Mouse (Mus musculus): ENCODE measurements around the gene Akip1.

Gene Akip1

DNA sequence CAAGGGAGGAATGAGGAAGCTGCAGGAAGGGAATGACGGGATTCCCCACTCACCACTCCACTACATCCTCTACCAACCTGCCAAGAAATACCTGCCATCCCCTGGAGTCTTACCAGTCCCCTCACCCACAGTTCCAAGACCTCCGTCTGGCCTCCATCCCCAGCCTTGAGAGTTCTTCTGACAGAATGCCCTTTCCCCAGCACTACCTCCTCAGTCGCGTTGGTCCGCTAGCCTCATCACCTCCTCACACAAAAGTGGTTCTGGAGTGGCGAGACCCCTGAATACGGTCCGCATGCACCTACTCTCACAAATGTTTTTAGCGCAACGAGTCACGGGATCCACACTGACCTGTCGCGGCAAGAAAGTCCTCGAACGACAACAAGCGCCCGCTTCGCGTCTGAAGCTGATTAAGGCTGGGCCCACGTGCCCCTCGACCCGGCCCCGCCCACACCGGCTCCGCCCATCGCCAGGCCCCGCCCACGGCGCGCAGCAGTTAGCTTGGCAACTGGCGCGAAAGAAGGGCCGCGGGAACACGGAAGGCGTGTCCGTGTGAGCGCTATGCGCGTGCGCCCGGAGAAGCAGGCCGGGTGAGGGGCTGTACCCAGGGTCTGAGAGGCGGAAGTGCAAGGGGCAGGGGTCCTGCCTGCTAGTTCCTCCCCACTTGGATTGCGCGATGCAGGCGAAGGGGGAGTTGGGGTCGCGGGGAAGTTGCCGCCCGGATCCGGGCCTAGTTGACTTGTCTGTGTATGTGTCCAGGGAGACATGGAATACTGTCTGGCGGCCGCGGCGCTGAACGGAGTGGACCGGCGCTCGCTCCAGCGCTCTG, at the start of gene Akip1, which contains the start of gene St5:
Gene Akip1, plus strand, starts transcription at position 501 of the 826 bp plus-strand sequence.
Gene St5, minus strand, starts transcription at position 416 of the 826 bp plus-strand sequence.
- CTCF ChIA-PET = no interaction called here

DNA sequence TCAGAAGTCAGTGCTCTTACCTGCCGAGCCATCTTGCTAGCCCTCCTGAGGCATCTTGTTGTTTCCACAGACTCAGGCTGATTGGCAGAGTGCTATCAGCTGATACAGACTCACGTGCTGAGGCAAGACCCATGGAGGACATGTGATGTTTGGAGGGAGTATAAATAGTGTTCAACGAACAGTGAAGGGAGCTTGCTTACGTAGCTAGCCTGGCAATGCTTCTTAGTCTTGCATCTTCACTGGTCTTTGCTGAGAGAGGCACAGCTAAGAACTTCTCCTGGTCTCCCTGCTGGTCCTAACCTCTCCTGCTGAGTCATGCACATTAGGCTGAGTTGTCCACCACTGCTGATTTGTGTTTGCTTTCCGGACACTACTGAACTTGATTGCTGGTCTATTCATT, 48.6 kb upstream of the Akip1 start:
- CTCF ChIA-PET = no interaction called here

DNA sequence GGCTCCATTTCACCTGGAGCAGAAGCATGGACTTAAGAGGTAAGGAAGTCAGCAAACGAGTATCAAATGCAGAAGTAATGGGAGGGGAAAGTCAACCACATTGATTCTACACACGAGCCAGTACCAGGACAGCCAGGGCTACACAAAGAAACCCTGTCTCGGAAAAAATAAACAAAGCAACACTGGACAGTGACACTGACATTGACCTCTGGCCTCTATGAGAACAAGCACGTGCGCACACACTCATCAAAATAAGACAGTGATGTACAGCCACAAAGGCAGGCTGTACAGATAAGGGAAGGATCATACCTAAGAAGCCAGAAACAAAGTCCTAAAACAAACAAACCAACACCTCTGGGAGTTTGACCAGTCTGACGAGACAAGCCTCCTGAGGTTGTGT, 45.6 kb upstream of the Akip1 start:
- CTCF ChIA-PET = no interaction called here

DNA sequence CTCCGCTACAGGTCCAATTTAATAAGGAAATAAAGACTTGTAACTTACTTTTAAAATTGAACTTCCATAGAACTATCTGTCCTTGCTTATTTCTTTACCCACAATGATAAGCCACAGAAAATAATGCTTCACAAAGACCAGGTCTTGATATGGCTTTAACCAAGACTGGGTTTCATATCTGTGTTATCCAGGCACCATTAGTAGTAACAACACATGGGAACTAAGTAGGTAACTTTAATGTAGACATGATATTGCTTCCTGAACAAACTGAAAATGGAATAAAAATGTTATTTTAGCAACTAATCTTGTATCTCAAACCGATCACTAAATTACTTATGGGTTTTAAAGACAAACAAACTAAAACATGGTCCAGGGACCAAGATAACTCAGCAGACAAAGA, 44.2 kb upstream of the Akip1 start:
- CTCF ChIA-PET = no interaction called here

DNA sequence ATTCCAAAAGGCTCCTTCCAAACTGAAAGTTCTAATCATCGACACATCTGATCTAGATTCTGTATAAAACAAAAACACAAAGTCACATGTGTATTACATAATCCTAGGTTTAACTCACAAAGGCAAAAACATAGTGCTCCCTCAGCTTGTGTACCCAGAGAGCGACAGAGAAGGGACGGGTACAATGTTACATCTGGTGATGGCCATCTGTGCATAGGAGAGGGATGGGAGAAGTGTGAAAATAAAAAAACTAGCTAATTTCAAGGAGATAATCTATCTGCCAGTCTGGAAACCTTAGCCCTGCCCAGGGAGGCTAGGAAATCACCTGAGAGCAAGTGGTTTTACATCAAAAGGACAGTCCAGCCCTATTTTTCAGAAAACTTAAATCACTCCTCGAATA, 40.9 kb upstream of the Akip1 start:
- CTCF ChIA-PET = no interaction called here

DNA sequence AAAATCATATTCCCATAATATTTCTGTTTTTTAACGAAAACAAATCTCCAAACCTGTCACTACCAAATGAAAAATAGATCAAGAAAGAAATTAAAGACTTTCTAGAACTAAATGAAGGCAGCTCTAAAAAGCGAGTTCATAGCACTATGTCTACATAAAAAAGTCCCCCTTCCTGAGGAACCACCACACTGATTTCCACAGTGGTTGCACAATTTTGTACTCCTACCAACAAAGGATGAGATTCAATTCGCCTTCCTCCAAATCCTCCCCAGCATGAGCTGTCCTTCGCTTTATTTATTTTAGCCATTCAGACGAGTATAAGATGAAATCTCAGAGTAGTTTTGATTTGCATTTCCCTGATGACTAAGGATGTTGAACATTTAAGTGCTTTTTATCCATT, 36.8 kb upstream of the Akip1 start:
- CTCF ChIA-PET = no interaction called here

DNA sequence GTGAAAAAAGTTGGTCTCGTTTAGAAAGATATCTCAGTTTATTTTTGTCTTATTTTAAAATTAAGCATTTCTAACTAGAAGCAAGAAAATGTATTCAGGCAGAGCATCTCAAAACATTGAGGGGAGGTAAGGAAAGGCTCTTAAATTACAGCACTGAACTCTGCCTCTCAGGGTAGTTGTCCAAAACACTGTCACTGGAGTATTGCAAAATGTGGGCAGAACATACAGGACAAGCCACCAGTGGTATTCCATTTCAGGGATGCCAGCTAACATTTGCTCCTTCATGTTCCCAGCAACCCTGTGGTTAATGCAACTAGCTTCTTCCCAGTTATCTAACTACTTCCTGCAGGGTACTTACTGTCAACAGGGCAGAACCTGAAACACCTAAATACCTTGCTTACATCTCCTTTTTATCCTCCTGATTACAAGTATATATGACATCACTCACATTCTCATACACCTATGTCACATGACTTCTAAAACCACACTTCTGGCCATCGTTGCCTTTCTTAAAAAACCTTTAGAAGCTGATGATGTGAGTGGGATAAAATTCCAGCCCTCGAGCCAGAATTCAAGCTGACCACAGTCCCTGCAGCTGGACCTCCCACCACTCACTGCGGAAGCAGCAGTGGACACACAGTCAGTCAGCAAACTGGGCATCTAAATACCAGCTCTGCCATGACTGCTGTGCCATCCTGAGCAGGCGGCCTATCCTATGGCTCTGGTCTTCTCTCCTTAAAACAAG, 33.9 kb upstream of the Akip1 start:
- CTCF ChIA-PET = interaction anchor here (0.6 kb wide), 1 partner anchor 11 kb away, joined by 6 read pairs; no protein-coding TSS in a partner anchor

DNA sequence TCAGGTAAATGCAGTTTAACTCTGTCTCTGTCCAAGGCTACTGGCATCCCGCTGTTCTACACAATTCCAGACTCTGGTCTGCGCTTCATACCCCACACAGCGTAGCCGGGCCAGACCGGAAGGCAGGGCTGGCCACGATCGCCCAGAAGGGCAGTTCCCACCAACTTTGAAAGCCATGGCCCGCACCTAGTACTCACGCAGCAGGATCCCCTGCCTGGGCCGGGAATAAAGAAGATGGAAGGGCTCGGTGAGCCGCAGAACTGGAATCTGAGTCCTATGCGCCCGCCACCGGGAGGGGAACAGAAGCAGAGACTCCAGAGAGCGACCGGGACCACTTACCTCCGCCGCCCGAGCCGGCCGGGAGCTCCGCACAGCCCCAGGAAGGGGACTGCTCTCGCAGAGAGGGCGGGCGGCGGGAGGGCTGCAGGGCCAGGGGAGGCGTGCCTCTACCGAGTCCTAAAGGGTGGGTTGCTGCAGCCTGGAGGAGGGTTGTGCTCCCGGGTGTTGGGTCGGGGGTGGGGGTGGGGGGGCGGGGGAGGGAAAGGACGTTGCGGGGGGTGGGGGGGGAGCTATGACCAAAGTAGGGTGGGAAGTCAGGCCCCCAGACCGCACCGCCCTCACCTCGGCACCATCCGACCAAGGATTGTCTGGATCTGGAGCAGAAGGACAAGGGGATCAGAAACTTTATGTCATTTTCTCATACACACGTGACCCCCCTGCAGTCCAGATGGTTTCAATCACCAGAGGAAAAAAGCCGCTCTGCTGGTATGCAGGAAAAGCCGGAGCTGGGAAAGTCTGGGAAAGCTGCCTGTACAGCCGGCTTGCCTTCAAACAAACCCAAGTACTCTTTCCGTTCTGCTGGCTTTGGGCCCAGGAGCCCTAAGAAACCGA, 31.7 kb upstream of the Akip1 start:
- CTCF ChIA-PET = no interaction called here

DNA sequence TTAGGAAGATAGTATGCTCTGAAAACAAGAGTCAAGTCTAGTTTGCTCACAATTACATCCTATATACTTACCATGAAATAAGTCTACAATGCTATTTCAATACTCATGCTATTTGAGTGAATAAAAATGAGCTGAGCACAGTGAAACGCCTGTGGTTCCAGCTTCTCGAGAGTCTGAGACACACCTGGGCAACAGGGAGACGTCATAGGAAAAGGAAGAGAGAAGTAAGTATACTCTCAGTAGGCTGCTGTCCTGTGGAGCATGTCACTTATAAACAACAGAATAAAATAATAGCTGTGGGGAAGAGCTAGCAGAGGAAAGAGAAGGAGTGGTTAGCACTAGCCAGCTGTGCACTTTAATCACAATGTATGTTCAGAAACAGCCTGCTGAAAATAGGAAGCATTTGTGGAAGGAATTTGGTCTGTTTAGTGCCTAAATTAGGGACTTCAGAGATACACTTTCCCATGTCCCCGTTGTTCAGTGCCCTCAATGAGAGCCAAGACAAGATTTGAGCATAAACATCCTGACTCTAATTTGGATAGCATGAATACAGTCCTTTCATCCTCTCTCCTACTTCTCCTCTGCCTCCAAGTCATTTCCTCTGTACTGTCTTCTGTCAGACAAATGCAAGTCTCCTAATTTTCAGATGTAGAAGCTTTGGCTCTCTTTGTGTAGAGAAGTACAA, 28.4 kb upstream of the Akip1 start:
- CTCF ChIA-PET = no interaction called here

DNA sequence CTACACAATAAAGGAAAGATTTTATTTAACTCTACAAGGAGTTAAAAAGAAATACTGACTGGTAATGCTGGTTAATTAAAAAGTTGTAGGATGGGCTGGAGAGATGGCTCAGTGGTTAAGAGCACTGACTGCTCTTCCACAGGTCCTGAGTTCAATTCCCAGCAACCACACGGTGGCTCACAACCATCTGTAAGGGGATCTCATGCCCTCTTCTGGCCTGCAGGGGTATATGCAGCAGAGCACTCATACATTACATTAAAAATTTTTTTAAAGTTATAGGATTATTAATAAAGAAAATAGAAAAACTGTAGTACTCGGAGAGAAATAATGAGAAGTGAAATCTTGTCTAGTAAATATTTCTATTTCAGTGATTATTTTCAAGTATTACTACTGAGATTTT, 23.2 kb upstream of the Akip1 start:
- CTCF ChIA-PET = no interaction called here

DNA sequence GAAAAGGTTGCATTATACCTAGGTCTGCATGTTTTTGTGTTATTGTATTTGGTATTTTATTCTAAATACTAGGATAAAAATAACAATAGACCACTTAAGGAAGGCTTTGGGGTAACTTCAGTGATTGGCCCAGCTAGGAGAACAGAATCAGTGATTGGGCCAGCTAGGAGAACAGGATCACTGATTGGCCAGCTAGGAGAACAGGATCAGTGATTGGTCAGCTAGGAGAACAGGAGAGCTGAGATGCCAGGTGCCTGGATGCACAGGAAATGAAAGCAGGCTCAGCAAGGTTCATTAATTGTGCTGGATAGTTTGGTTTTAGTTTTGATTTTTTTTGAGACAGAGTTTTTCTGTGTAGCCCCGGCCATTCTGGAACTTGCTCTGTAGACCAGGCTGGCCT, 22.6 kb upstream of the Akip1 start:
- CTCF ChIA-PET = interaction anchor here (0.6 kb wide), 2 partner anchors 11 to 1002 kb away, joined by 6 read pairs; no protein-coding TSS in a partner anchor

DNA sequence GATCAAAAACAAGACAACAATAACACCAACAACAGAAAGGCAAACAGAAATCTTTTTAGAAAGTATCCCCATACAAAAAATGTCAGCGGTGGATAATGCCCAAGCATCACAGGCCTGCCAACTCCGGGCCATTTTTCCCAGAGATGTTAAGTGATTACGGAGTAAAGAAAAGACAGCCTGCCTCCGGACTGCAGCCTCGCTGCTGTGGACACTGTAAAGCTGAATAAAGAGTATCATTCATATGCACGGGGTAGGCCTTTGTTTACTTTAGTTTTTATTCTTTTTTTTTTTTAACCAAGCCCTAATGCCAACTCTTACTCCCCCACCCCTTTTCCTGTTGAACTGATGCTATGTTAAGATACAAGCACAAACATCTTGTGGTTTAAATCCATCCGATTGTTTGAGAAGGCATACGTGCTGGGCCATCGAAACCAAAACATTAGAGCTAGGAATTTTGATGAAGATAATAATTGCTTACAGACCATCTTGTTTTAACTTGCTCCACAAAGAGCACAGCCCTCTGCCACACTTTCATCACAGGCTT, 16.8 kb upstream of the Akip1 start:
- CTCF ChIA-PET = no interaction called here

DNA sequence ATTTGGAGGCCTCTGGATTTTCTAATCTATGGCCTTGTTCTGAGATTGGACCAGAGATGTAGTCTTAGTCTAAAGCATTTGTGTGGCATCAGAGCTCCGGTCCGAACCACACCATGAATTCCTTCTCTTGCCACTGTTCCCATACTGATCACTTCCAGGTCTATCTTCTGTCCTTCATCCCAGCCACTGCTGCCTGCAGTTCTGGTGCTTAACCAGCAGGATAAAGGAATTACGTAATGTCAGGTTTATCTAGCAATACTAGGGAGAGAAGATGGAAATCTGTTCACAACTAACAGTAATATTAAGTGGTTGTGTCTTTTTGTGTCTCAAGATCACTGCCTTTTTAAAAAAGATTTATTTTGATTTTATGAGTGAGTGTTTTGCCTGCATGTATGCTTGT, 13.4 kb upstream of the Akip1 start:
- CTCF ChIA-PET = no interaction called here

DNA sequence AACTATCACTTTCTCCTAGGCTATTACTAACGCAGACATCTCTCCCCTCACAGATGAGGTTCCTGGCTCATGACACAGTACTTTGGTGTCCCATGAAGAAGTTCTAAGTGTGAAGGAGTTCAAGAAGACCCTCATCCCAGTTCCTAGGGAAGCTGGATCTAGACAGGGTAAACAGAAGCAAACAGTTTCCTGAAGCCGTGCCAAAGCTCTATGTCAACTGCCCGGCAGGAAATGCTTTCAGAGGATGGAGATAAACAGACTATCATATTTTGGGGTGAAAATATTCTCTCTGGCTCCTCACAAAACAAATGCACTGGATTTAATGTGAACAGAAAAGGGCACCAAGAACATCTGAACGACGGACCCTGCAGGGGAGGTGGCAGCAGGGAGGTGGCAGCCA, 12.5 kb upstream of the Akip1 start:
- CTCF ChIA-PET = no interaction called here

DNA sequence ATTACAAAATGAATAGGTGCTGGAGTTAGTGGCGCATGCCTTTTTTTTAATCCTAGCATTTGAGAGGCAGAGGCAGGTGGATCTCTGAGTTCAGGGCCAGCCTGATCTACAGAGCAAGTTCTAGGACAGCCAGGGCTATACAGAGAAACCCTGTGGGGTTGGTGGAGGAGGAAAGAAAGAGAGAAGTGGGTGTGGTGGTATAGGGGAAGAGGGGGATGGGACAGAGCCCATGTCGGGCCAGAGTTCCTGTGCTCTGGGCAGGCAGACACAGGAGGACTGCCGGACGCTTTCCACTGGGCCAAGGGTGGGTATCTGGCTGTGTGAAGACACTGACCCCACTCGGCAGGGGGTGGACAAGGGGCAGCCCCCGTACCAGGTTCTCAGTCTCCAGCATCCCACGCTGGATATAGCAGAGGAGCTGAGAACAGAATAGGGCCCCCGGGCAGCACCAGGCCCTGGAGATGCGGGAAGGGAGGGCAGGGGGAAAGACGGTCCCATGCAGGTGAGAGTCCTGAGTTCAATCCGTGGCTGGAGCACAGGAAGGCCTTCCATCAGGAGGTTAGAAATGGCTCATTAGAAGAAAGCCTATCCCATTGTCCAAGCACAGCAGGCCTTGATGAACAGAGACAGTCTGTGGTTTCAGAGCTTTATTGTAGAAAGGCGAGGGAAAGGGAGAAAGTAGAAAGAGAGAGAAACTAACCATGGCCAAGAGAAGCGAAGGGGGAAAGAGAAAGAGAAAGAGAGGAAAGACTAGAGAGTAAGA, 8.7 kb upstream of the Akip1 start:
- CTCF ChIA-PET = no interaction called here

DNA sequence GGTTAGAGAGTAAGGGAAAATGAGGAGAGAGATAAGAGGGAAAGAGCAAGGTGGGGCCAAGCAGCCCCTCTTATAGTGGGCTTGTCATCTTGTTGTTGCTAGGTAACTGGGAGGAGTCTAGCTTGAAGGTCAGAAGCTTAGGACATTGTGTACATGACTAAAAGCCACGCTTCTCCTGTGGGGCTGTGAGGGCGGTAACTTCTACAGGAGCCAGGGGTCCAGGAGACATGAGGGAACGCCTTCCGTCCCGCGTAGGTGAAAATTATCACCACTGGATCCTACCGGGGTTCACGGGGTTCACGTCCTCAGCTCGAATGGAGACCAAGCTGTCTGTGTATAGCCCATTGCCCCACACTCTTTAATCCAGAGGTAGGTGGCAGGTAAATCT, 8.2 kb upstream of the Akip1 start:
- CTCF ChIA-PET = no interaction called here

DNA sequence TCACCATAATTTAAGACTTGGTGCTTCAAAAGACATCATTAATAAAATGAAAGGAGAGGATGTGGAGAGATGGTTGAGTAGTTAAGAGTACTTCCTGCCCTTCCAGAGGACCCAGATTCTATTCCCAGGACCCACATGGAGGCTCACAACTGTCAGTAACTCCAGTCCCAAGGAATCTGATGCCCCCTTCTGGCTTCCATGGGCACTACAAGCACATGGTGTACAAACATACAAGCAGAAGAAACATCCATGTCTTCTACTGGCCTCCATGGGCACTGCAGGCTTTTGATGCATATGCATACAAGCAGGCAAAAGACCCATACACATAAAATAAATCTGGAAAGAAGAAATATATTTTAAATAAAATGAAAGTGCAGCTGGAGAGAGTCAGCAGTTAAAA, 3.3 kb upstream of the Akip1 start:
- CTCF ChIA-PET = no interaction called here

DNA sequence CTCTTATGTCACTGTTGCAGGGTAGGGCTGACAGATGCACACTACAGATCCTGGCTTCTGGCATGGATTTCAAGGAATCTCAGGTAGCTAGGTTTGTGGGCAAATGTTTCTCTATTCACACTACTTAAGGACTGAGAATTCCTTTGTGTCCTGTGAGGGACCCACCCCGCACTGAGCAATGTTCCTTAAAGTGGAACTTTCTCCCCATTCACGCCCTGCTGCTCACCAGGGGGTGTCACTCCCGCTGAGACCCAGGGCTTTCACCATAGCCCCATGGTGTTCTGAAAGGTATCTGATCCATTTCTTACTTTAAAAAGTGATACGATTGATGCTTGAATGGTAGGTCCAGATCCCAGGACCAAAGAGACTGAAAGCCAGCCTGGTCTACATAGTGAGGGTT, 769 bp upstream of the Akip1 start:
- CTCF ChIA-PET = no interaction called here

DNA sequence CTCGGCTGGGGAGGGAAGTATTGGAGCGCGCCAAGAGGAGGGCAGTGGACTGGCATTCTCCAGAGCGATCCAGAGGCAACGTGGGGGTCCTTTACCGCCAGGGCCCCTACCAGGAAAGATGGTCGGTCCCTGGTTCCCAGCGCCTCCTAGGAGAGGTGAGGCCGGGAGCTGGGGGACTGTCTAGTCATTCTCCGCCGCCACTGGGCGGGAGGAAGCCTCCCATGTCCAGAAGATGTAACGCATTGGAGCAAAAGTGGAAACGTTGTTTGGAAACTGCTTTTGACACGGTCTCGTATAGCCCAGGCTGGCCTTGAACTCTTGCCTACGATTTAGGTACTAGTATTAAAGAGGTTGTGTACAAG, 507 bp downstream of the Akip1 start:
- CTCF ChIA-PET = no interaction called here

DNA sequence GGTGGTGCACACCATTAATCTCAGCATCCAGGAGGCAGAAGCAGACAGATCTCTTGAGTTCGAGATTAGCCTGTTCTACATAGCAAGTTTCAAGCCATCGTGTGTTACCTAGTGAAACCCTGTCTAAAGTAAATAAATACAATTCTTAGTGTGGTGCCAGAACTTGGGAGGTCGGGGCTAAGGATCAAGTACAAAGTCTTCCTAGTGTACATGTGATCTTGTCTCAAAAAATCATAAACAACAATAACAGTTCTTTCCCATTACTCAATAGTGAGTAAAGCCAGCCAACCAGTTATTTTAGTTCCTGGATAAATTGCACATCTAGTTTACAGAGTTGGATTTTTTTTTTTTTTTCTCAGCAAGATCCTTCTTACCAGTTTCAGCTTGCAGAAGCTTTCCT, 971 bp downstream of the Akip1 start:
- CTCF ChIA-PET = interaction anchor here (0.7 kb wide), 1 partner anchor 40 kb away, joined by 6 read pairs; no protein-coding TSS in a partner anchor

All from spleen, embryonic (tissue).